Mouse (Mus musculus) lung, embryonic 16.5 days (tissue): ENCODE data around the gene Spag4. TPM values are rescaled to one million over a fixed set of nuclear protein-coding genes. Genes with fewer than 3 reads are reported as not detected.

Experiments used
- polyA plus RNA-seq: library from polyadenylated mRNA; unstranded; fragments of >200 nt; fragmentation: Nextera tagmentation; extraction: Ambion mirVana; gene quantifications from 2 replicates; pipeline ENCODE4 v1.2.1, GENCODE M21; 2015

Spag4 gene
- polyA plus RNA-seq, 1 experiment from 2014 or later, result 1.9 TPM

Other genes starting within 250 kb of the Spag4 start
- 19.4 and 21.6 TPM in 2 replicates for gene BC029722, start 245.7 kb upstream of the Spag4 start, polyA plus RNA-seq
- 155 and 163 TPM in 2 replicates for gene Eif6, start 238.2 kb upstream of the Spag4 start, polyA plus RNA-seq
- gene Fam83c, start 230.3 kb upstream of the Spag4 start, polyA plus RNA-seq, result 0.11 and 0.13 TPM in 2 replicates
- 59.6 and 64.9 TPM in 2 replicates for gene Uqcc1, start 134.9 kb upstream of the Spag4 start, polyA plus RNA-seq
- not detected in 2 replicates for gene Gm15557, start 124.4 kb upstream of the Spag4 start, polyA plus RNA-seq
- 0.23 and 0.33 TPM in 2 replicates for gene Gdf5, start 119.8 kb upstream of the Spag4 start, polyA plus RNA-seq
- gene Cep250, start 108.7 kb upstream of the Spag4 start, polyA plus RNA-seq, result 16.3 and 17.6 TPM in 2 replicates
- gene 6430550D23Rik, start 57.2 kb upstream of the Spag4 start, polyA plus RNA-seq, result 1.5 and 1.6 TPM in 2 replicates
- 224 and 242 TPM in 2 replicates for gene Ergic3, start 57.1 kb upstream of the Spag4 start, polyA plus RNA-seq
- not detected in 2 replicates for gene Fer1l4, start 12.2 kb upstream of the Spag4 start, polyA plus RNA-seq
- gene Cpne1, start 46.8 kb downstream of the Spag4 start, polyA plus RNA-seq, result 71.0 and 75.1 TPM in 2 replicates
- gene Rbm12, start 46.8 kb downstream of the Spag4 start, polyA plus RNA-seq, result 24.6 and 31.3 TPM in 2 replicates
- gene Gm28036, start 61.9 kb downstream of the Spag4 start, polyA plus RNA-seq, result 20.7 and 21.4 TPM in 2 replicates
- gene Romo1, start 78.9 kb downstream of the Spag4 start, polyA plus RNA-seq, result 338 and 368 TPM in 2 replicates
- gene Nfs1, start 79.0 kb downstream of the Spag4 start, polyA plus RNA-seq, result 41.0 and 43.6 TPM in 2 replicates
- gene Rbm39, start 115.1 kb downstream of the Spag4 start, polyA plus RNA-seq, result 628 and 645 TPM in 2 replicates
- gene Phf20, start 131.3 kb downstream of the Spag4 start, polyA plus RNA-seq, result 62.8 and 70.6 TPM in 2 replicates
- gene Cnbd2, start 247.1 kb downstream of the Spag4 start, polyA plus RNA-seq, result 3.8 and 4.4 TPM in 2 replicates
- 39.1 and 53.6 TPM in 2 replicates for gene Scand1, start 247.5 kb downstream of the Spag4 start, polyA plus RNA-seq